Mouse (Mus musculus) adrenal gland, postnatal 14 days (tissue): ENCODE measurements around the gene Zcchc4. TPM values are rescaled to one million over a fixed set of nuclear protein-coding genes. Genes with fewer than 3 reads are reported as not detected.
"Not testable (repeated sequence)": the region's sequence is repeated elsewhere in the genome, so short reads cannot be mapped to it uniquely, and the experiment has no call there.

ENCODE experiments used
- DNase-seq: peaks from one replicate; pipeline ENCODE4 v3.0.0; 2021; ENCODE audit warnings: mixed read lengths
- long read RNA-seq, 2 experiments: library from polyadenylated mRNA; stranded (forward); transcript quantifications; one replicate each; pipeline ENCODE4 v2.0.0; 2021
- total RNA-seq: library from RNA; stranded (reverse); gene quantifications from 2 replicates; pipeline ENCODE4 v1.2.3, GENCODE M21; 2021

Zcchc4 gene
- total RNA-seq, result 9.6 and 10.9 TPM in 2 replicates
- long read RNA-seq, experiment 1, transcript Zcchc4-203 (13 exons, 2,485 nt), result major isoform, 9 of 12 reads
- long read RNA-seq, experiment 1, partial matches to known transcripts, result 2 of 12 reads
- long read RNA-seq, experiment 1, other reads (novel, unspliced or antisense), result 1 of 12 reads
- long read RNA-seq, experiment 2, full-length matches to known transcripts, result 5 of 6 reads
- long read RNA-seq, experiment 2, partial matches to known transcripts, result 0 of 6 reads
- long read RNA-seq, experiment 2, other reads (novel, unspliced or antisense), result 1 of 6 reads

GRCm38 (mm10) chr5:52775237-52775636 lies at the start of gene Zcchc4:
Gene Zcchc4 (plus strand): TSS chr5:52775409.
- DNase-seq, result no peak

DNA sequence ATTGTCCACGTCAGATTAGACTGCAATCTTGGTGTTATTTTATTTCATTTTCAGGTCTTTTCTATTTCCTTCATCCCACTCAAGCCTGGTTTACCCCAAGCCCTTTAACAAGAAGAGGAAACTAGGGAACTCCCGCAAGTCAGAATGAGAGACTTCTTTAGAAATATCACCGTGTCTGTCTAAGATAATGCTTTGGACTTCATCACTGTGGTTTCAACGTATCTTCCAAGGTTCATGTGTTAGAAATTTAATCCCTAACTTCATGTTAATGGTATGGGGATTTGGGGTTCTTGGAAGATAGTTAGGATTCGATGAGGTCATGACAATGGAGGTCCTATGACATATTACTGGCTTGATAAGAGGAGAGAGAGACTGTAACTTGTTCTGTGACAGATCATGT lies 47.5 kb upstream of the Zcchc4 start:
- DNase-seq, result no peak

- DNase-seq, result no peak
Measured at GRCm38 (mm10) chr5:52732811-52733210, 42.4 kb upstream of the Zcchc4 start.

GRCm38 (mm10) chr5:52736046-52736445 lies 39.2 kb upstream of the Zcchc4 start:
- DNase-seq, result no peak

- peak; percentile 93 for DNase-seq
Measured at GRCm38 (mm10) chr5:52741391-52742111, 33.7 kb upstream of the Zcchc4 start, which contains the start of gene Pi4k2b. Gene Pi4k2b (plus strand): TSS chr5:52741574.

- peak; percentile 59 for DNase-seq
Measured at GRCm38 (mm10) chr5:52742112-52742813, 32.9 kb upstream of the Zcchc4 start.

DNA sequence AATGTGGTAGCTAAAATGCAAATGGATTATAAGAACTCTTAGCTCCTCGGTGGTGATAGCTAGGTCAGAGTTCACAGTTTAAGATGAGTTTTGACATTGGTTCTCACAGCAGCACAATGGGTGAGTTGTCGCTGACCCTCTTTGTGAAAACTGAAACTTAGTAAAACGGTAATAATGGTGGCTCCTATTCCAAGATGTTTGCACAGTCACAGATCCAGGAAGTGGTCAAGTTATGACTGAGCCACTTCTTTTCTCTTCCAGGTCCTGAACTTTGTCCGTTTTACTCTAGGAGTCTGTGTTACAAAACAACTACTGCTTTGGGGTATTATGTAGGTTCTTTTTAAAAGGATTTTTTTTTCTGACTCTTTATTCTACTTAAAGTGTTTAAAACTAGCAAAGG lies 32.0 kb upstream of the Zcchc4 start:
- no peak for DNase-seq

DNA sequence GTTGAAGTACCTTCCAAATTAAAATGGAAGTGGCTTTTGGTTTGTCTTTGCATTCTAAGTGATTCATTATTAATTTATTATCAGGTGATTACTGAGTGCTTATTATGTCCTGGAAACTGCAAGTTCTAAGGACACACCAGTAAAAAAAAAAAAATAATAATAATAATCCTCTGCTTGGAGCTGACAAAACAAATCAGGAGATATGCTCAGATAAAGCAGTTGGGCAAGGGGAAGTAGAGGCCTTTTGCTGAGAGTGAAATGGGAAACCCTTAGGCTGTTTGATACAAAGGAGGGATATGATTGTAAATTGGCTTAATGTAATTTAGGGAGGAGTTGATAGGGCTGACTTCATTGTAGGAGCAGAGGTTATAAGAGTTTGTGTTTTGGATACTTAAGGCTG lies 28.3 kb upstream of the Zcchc4 start:
- DNase-seq, result no peak

DNA sequence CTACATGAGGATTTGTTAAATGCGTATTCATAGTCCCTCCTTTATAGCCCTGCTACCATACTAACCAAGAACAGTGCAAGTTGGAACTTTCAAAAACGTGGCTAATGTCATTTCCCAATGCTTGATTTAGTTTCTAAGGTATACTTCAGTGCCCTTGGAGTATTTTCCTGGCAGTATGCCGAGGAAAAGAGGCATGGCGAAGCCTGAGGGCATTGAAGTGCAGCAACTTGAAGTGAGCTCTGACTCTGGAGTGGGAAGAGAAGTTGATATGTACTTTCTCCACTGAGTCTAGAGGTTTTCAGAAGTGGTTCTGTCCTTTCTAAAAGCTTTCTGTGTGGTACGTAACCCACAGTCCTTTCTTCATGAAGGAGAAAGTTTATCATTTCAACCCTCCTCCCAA lies 26.5 kb upstream of the Zcchc4 start:
- DNase-seq, result peak; percentile 11

DNA sequence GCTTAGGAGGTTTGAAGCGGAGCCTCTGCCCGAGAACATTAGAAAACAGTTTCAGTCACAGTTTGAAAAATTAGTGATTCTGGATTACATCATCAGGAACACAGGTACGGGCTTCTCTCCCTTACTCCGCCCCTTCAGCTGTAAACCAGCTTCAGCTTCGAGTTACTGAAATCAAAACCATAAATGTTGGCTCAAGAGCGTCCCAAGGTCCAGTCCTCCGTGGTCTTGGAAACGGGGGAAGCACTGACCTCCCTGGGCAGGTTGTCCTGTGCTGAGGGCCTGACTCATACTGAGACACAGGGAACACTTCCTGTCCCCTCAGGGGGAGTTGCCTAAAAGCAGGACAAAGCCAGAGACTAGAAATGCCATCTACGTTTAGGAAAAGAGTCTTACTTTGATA lies 22.1 kb upstream of the Zcchc4 start:
- peak; percentile 9 for DNase-seq

DNA sequence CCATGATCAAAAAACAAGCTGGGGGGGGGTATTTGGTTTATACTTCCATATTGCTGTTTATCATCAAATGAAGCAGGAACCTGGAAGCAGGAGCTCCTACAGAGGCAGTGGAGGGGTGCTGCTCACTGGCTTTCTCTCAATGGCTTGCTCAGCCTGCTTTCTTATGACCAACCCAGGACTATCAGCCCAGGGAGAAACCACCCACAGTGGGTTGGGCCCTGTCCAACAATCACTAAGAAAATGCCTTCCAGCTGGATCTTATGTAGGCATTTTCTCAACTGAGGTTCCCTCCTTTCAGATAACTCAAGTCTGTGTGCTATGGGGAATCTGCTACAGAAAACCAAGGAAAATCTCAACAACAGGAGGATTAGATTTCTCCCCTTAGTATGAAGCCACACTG lies 21.0 kb upstream of the Zcchc4 start:
- no peak for DNase-seq

- no peak for DNase-seq
Measured at GRCm38 (mm10) chr5:52755337-52755736, 19.9 kb upstream of the Zcchc4 start.

DNA sequence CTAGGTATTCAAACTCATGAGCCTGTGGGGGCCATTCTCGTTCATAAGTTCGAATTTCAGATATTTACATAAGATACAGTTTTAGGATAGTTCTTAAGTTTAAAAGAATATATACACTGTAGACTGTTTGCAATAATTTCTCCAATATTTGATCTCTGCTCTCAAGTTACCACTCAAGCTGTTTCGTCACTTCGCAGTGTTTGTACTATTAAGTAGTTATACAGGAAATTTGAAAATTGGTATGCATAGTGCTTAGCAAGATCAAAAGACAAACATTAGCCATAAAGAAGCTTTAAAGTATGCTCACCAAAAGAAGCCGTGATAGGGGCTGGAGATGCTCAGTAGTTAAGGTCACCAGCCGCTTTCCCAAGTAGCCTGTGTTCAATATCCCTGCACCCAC lies 19.2 kb upstream of the Zcchc4 start:
- DNase-seq, result no peak

- no peak for DNase-seq
Measured at GRCm38 (mm10) chr5:52762586-52762985, 12.6 kb upstream of the Zcchc4 start.

DNA sequence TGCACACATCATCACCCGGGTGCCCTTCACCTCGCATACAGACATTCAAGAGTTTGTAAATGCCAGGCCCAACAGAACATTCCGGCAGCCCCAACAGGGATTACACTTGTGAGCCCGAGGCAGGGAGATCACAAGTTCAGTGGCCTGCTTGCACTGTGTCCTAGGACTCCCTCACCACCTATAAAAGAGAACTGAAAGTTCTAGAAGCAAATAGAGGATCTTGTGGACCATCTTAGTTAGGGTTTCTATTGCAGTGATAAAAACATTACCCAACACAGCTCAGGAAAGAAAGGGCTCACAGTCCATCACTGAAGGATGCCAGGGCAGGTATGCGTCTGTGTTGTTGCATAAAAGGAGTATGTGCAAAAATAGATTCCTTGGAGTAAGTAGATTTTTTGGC lies 942 bp upstream of the Zcchc4 start:
- no peak for DNase-seq

- DNase-seq, result not testable (repeated sequence)
Measured at GRCm38 (mm10) chr5:52776466-52777354, 1.5 kb downstream of the Zcchc4 start.

- DNase-seq, result peak; percentile 94
Measured at GRCm38 (mm10) chr5:52782523-52783250, 7.5 kb downstream of the Zcchc4 start.

DNA sequence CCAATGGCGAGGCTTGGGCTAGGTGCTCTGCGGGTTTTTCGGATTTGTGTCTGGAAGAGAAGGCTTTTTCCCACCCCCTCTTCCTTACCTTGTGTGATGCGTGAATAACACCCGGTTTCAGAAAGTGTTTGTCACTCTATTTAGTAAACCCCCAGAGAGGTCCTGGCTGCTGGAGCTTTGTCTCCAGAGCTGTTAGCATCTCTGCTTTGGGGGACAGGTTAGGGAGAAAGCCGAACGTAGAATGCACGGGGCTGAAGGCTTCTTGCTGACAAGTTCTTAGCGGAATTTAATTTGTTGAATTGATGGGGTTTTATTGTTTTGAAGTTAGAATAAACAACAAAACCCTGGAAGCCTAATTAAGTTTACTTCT lies 8.0 kb downstream of the Zcchc4 start:
- no peak for DNase-seq

- DNase-seq, result no peak
Measured at GRCm38 (mm10) chr5:52783957-52784356, 8.7 kb downstream of the Zcchc4 start.

GRCm38 (mm10) chr5:52786556-52787322 lies 11.5 kb downstream of the Zcchc4 start:
- DNase-seq, result peak; percentile 49

GRCm38 (mm10) chr5:52793230-52793629 lies 18.0 kb downstream of the Zcchc4 start:
- DNase-seq, result no peak
